Mouse (Mus musculus): Measurements from ENCODE around the gene Neto2.

- no peak for TF ChIP-seq MAFK (IDR thresholded peaks at IDR 0.05; ENCODE audit: insufficient replicate concordance, low read length)
- TF ChIP-seq POLR2AphosphoS2 (IDR thresholded peaks at IDR 0.05; ENCODE audit: low read depth, low read length) = no peak
- no peak for TF ChIP-seq POLR2A (IDR thresholded peaks at IDR 0.05; ENCODE audit: low read depth, low read length)
- no peak for TF ChIP-seq CTCF (conservative IDR thresholded peaks at IDR 0.05 in 1 of 2, IDR thresholded peaks at IDR 0.05 in 1 of 2; ENCODE audit: low read depth in 2 of 2, low read length in 2 of 2)
- TF ChIP-seq E2F4 (IDR thresholded peaks at IDR 0.05; ENCODE audit: insufficient replicate concordance, low read depth, low read length) = no peak
- TF ChIP-seq UBTF (IDR thresholded peaks at IDR 0.05; ENCODE audit: low read depth, low read length) = no peak
- no peak for TF ChIP-seq ZKSCAN1 (IDR thresholded peaks at IDR 0.05; ENCODE audit: borderline replicate concordance, low read depth, low read length)
- TF ChIP-seq BHLHE40 (IDR thresholded peaks at IDR 0.05; ENCODE audit: low read depth, low read length) = no peak
- no peak for TF ChIP-seq JUND (conservative IDR thresholded peaks at IDR 0.05; ENCODE audit: low read depth, low read length)
- no peak for TF ChIP-seq KAT2A (IDR thresholded peaks at IDR 0.05; ENCODE audit: insufficient replicate concordance, low read length)
- no peak for TF ChIP-seq MAX (IDR thresholded peaks at IDR 0.05; ENCODE audit: low read length)
- no peak for TF ChIP-seq SMC3 (IDR thresholded peaks at IDR 0.05; ENCODE audit: low read depth, low read length)
- no peak for TF ChIP-seq EP300 (IDR thresholded peaks at IDR 0.05; ENCODE audit: low read length)
- TF ChIP-seq HCFC1 (IDR thresholded peaks at IDR 0.05; ENCODE audit: low read depth, low read length) = no peak
These were observed 6.3 kb upstream of the Neto2 start for GRCm38 (mm10) chr8:85706988-85707387.

Data from CH12.LX (cell line).